Comparison of ENCODE assay signal across 18 mouse cellular contexts in the genomic region with DNA sequence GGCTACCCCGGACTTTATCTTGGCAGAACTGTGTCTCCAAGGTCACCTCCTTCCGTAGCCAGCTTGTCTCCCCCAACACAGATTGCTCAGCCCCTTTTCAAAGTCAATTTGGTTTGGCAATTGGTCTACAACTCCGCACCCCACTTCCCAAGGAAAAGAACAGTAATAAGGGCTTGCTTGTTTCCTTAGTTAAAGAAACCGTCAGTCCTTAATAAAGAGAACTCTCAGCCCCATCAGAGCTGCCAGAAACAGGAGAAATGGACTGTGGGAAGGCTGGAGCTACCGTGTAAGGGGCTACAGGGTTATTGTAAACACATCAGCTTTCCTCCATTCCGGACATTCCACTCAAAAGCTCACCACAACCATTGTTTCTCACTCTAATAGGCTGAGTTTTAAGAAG. TPM values are rescaled to one million over a fixed set of nuclear protein-coding genes. Genes with fewer than 3 reads are reported as not detected.
DNase-seq lines count a peak whose midpoint lies in the region; ATAC-seq lines count a peak whose summit lies in the region.
"Had no signal": no experiment of that assay in that cellular context is flagged by ENCODE, and none has a peak within 500 bp of the region (broad histone marks: within the 10 kb centered on the region; RNA-seq: fewer than 3 reads in every experiment).

No protein-coding gene starts in this region.

- DNase-seq in hindbrain, embryonic 11.5 days (ENCODE audit: low spot score), result no peak
- peak; percentile 12 for DNase-seq in midbrain, embryonic 14.5 days
- DNase-seq in midbrain, embryonic 10.5 days (ENCODE audit: low spot score), result no peak
- peak; percentile 40 for DNase-seq in brain, adult 2 months (ENCODE audit: low read depth, low spot score)
- DNase-seq in thymus, postnatal 14 days, result no peak
- no peak for DNase-seq in liver, embryonic 11.5 days (ENCODE audit: low spot score)
- DNase-seq: adrenal gland, postnatal 36 days; gastrocnemius, postnatal 10 days; heart, postnatal 4 days; kidney, adult 2 months; liver, postnatal 0 days; right cerebral cortex, postnatal 25 days; thymus, postnatal 36 days had no signal

- peak overlapping the region; percentile 71 for H3K27ac ChIP-seq in hindbrain, embryonic 13.5 days
- no peak overlapping the region for H3K27ac ChIP-seq in hindbrain, embryonic 11.5 days (ENCODE audit: low read depth, low read length)
- H3K27ac ChIP-seq in midbrain, embryonic 14.5 days (replicated peaks; ENCODE audit: low read depth, low read length), result no peak overlapping the region
- H3K27ac ChIP-seq in midbrain, embryonic 10.5 days (replicated peaks), result no peak overlapping the region
- peak overlapping the region; percentile 83 for H3K27ac ChIP-seq in forebrain, embryonic 15.5 days (replicated peaks)
- no peak overlapping the region for H3K27ac ChIP-seq in liver, embryonic 11.5 days (ENCODE audit: low read depth, low read length)
- H3K27ac ChIP-seq: macrophage had no signal

- H3K4me3 ChIP-seq in hindbrain, embryonic 13.5 days, result no peak overlapping the region
- no peak overlapping the region for H3K4me3 ChIP-seq in hindbrain, embryonic 11.5 days (ENCODE audit: low read depth, low read length)
- no peak overlapping the region for H3K4me3 ChIP-seq in midbrain, embryonic 14.5 days (replicated peaks; ENCODE audit: low read depth, low read length)
- no peak overlapping the region for H3K4me3 ChIP-seq in midbrain, embryonic 10.5 days
- peak overlapping the region; percentile 49; the same call in 1 of the 2 replicates for H3K4me3 ChIP-seq in forebrain, embryonic 15.5 days
- H3K4me3 ChIP-seq in liver, embryonic 11.5 days (ENCODE audit: low read depth, low read length), result no peak overlapping the region

- peak; percentile 22; the same call in 1 of the 2 replicates for ATAC-seq in hindbrain, embryonic 13.5 days (ENCODE audit: low FRiP score)
- no peak for ATAC-seq in hindbrain, embryonic 11.5 days (ENCODE audit: low FRiP score)
- no peak for ATAC-seq in midbrain, embryonic 14.5 days (ENCODE audit: low FRiP score, low TSS enrichment)
- ATAC-seq in forebrain, embryonic 15.5 days (replicated peaks), result peak; percentile 57
- ATAC-seq in liver, embryonic 11.5 days (replicated peaks; ENCODE audit: low FRiP score), result no peak
- ATAC-seq: liver, postnatal 0 days had no signal

- H3K9ac ChIP-seq in hindbrain, embryonic 13.5 days, result no peak overlapping the region
- no peak overlapping the region for H3K9ac ChIP-seq in hindbrain, embryonic 11.5 days (ENCODE audit: low read depth, low read length)
- no peak overlapping the region for H3K9ac ChIP-seq in midbrain, embryonic 14.5 days (replicated peaks; ENCODE audit: low read length)
- H3K9ac ChIP-seq in forebrain, embryonic 15.5 days (replicated peaks), result no peak overlapping the region
- H3K9ac ChIP-seq in liver, embryonic 11.5 days (ENCODE audit: low read depth, low read length), result no peak overlapping the region
- H3K9ac ChIP-seq: liver, postnatal 0 days had no signal

- H3K36me3 ChIP-seq in hindbrain, embryonic 13.5 days, result no peaks in the 10 kb centered on the region
- H3K36me3 ChIP-seq in hindbrain, embryonic 11.5 days (ENCODE audit: control insufficient read depth, insufficient read depth, low read length), result no peaks in the 10 kb centered on the region
- no peaks in the 10 kb centered on the region for H3K36me3 ChIP-seq in midbrain, embryonic 14.5 days (ENCODE audit: control insufficient read depth, insufficient read depth, low read length)
- no peaks in the 10 kb centered on the region for H3K36me3 ChIP-seq in midbrain, embryonic 10.5 days
- no peaks in the 10 kb centered on the region for H3K36me3 ChIP-seq in forebrain, embryonic 15.5 days
- no peaks in the 10 kb centered on the region for H3K36me3 ChIP-seq in liver, embryonic 11.5 days (ENCODE audit: control insufficient read depth, insufficient read depth, low read length)

- no peaks in the 10 kb centered on the region for H3K9me3 ChIP-seq in hindbrain, embryonic 13.5 days
- no peaks in the 10 kb centered on the region for H3K9me3 ChIP-seq in hindbrain, embryonic 11.5 days (ENCODE audit: control insufficient read depth, low read length)
- no peaks in the 10 kb centered on the region for H3K9me3 ChIP-seq in midbrain, embryonic 14.5 days (ENCODE audit: control insufficient read depth, low read length)
- H3K9me3 ChIP-seq in midbrain, embryonic 10.5 days (replicated peaks), result no peaks in the 10 kb centered on the region
- no peaks in the 10 kb centered on the region for H3K9me3 ChIP-seq in forebrain, embryonic 15.5 days
- no peaks in the 10 kb centered on the region for H3K9me3 ChIP-seq in liver, embryonic 11.5 days (ENCODE audit: control insufficient read depth, low read length)

- peaks cover 7% of the 10 kb centered on the region; the same call in 1 of the 2 replicates for H3K27me3 ChIP-seq in hindbrain, embryonic 13.5 days
- H3K27me3 ChIP-seq in hindbrain, embryonic 11.5 days (ENCODE audit: control insufficient read depth, insufficient read depth, low read length), result peaks cover 2% of the 10 kb centered on the region; the same call in 1 of the 2 replicates
- H3K27me3 ChIP-seq in midbrain, embryonic 14.5 days (ENCODE audit: control insufficient read depth, insufficient read depth, low read length), result no peaks in the 10 kb centered on the region
- H3K27me3 ChIP-seq in midbrain, embryonic 10.5 days (ENCODE audit: low read depth, poor library complexity, severe bottlenecking), result peaks cover 51% of the 10 kb centered on the region
- H3K27me3 ChIP-seq in forebrain, embryonic 15.5 days, result no peaks in the 10 kb centered on the region
- peaks cover 23% of the 10 kb centered on the region for H3K27me3 ChIP-seq in liver, embryonic 11.5 days (replicated peaks; ENCODE audit: control insufficient read depth, insufficient read depth, low read length)

- 40% methylated on average over 6 of the region's 6 CpGs for WGBS in hindbrain, embryonic 13.5 days
- WGBS in hindbrain, embryonic 11.5 days, result 55% methylated on average over 6 of the region's 6 CpGs
- 48% methylated on average over 6 of the region's 6 CpGs for WGBS in midbrain, embryonic 14.5 days
- 58% methylated on average over 6 of the region's 6 CpGs for WGBS in midbrain, embryonic 10.5 days
- WGBS in forebrain, embryonic 15.5 days, result 8% methylated on average over 6 of the region's 6 CpGs
- WGBS in liver, embryonic 11.5 days, result 50% methylated on average over 6 of the region's 6 CpGs

- H3K4me2 ChIP-seq in hindbrain, embryonic 13.5 days, result no peak overlapping the region
- H3K4me2 ChIP-seq in hindbrain, embryonic 11.5 days (replicated peaks; ENCODE audit: low read depth, low read length), result no peak overlapping the region
- no peak overlapping the region for H3K4me2 ChIP-seq in midbrain, embryonic 14.5 days (ENCODE audit: low read length)
- H3K4me2 ChIP-seq in forebrain, embryonic 15.5 days (replicated peaks), result peak overlapping the region; percentile 84
- H3K4me2 ChIP-seq in liver, embryonic 11.5 days, result no peak overlapping the region
- H3K4me2 ChIP-seq: heart, embryonic 11.5 days had no signal

- H3K4me1 ChIP-seq in hindbrain, embryonic 13.5 days (replicated peaks), result peaks cover 24% of the 10 kb centered on the region
- peaks cover 2% of the 10 kb centered on the region; the same call in 1 of the 2 replicates for H3K4me1 ChIP-seq in hindbrain, embryonic 11.5 days (replicated peaks; ENCODE audit: control insufficient read depth, insufficient read depth, low read length)
- H3K4me1 ChIP-seq in midbrain, embryonic 14.5 days (ENCODE audit: control insufficient read depth, insufficient read depth, low read length), result peaks cover 13% of the 10 kb centered on the region; the same call in 1 of the 2 replicates
- H3K4me1 ChIP-seq in midbrain, embryonic 10.5 days, result peaks cover 38% of the 10 kb centered on the region
- H3K4me1 ChIP-seq in forebrain, embryonic 15.5 days, result peaks cover 26% of the 10 kb centered on the region
- peaks cover 6% of the 10 kb centered on the region; the same call in 1 of the 2 replicates for H3K4me1 ChIP-seq in liver, embryonic 11.5 days (replicated peaks; ENCODE audit: control insufficient read depth, insufficient read depth, low read length)

RNA-seq across cellular contexts. Expression of a gene that starts 2.1 kb away (rescaled TPM):
- polyA plus RNA-seq in hindbrain, embryonic 13.5 days (2015; fragmentation: Nextera tagmentation; extraction: Ambion mirVana), result 119 and 130 TPM in 2 replicates
- polyA plus RNA-seq in hindbrain, embryonic 11.5 days (2014; fragmentation: Nextera tagmentation; extraction: Ambion mirVana), result 11.0 and 13.6 TPM in 2 replicates
- polyA plus RNA-seq in midbrain, embryonic 14.5 days (2014; fragmentation: Nextera tagmentation; extraction: Ambion mirVana), result 137 and 212 TPM in 2 replicates
- polyA plus RNA-seq in midbrain, embryonic 10.5 days (2016; fragmentation: Nextera tagmentation; extraction: Ambion mirVana), result 6.8 and 7.5 TPM in 2 replicates
- polyA plus RNA-seq in forebrain, embryonic 15.5 days (2015; fragmentation: Nextera tagmentation; extraction: Ambion mirVana), result 249 and 258 TPM in 2 replicates
- polyA plus RNA-seq in liver, embryonic 11.5 days (2014; fragmentation: Nextera tagmentation; extraction: Ambion mirVana), result 0.64 and 0.95 TPM in 2 replicates
- polyA plus RNA-seq: liver, postnatal 0 days; macrophage had no signal

RNA-seq across cellular contexts. Expression of a gene that starts 17.5 kb away (rescaled TPM):
- not detected in 2 replicates for polyA plus RNA-seq in hindbrain, embryonic 13.5 days (2015; fragmentation: Nextera tagmentation; extraction: Ambion mirVana)
- polyA plus RNA-seq in hindbrain, embryonic 11.5 days (2014; fragmentation: Nextera tagmentation; extraction: Ambion mirVana), result not detected in 2 replicates
- polyA plus RNA-seq in midbrain, embryonic 14.5 days (2014; fragmentation: Nextera tagmentation; extraction: Ambion mirVana), result not detected in 2 replicates
- polyA plus RNA-seq in midbrain, embryonic 10.5 days (2016; fragmentation: Nextera tagmentation; extraction: Ambion mirVana), result not detected in 2 replicates
- polyA plus RNA-seq in forebrain, embryonic 15.5 days (2015; fragmentation: Nextera tagmentation; extraction: Ambion mirVana), result not detected in 2 replicates
- polyA plus RNA-seq in liver, embryonic 11.5 days (2014; fragmentation: Nextera tagmentation; extraction: Ambion mirVana), result not detected in 2 replicates
- polyA plus RNA-seq: heart, embryonic 11.5 days; kidney, adult 2 months; limb, embryonic 11.5 days; liver, postnatal 0 days; macrophage had no signal

RNA-seq across cellular contexts. Expression of a gene that starts 17.9 kb away (rescaled TPM):
- polyA plus RNA-seq in hindbrain, embryonic 13.5 days (2015; fragmentation: Nextera tagmentation; extraction: Ambion mirVana), result 9.5 and 9.6 TPM in 2 replicates
- polyA plus RNA-seq in hindbrain, embryonic 11.5 days (2014; fragmentation: Nextera tagmentation; extraction: Ambion mirVana), result 24.1 and 29.3 TPM in 2 replicates
- polyA plus RNA-seq in midbrain, embryonic 14.5 days (2014; fragmentation: Nextera tagmentation; extraction: Ambion mirVana), result 7.9 and 9.3 TPM in 2 replicates
- 32.3 and 55.8 TPM in 2 replicates for polyA plus RNA-seq in midbrain, embryonic 10.5 days (2016; fragmentation: Nextera tagmentation; extraction: Ambion mirVana)
- polyA plus RNA-seq in forebrain, embryonic 15.5 days (2015; fragmentation: Nextera tagmentation; extraction: Ambion mirVana), result 35.4 and 38.4 TPM in 2 replicates
- 785 and 795 TPM in 2 replicates for polyA plus RNA-seq in liver, embryonic 11.5 days (2014; fragmentation: Nextera tagmentation; extraction: Ambion mirVana)

RNA-seq across cellular contexts. Expression of a gene that starts 24.3 kb away (rescaled TPM):
- 35.8 and 38.6 TPM in 2 replicates for polyA plus RNA-seq in hindbrain, embryonic 13.5 days (2015; fragmentation: Nextera tagmentation; extraction: Ambion mirVana)
- polyA plus RNA-seq in hindbrain, embryonic 11.5 days (2014; fragmentation: Nextera tagmentation; extraction: Ambion mirVana), result 90.1 and 101 TPM in 2 replicates
- polyA plus RNA-seq in midbrain, embryonic 14.5 days (2014; fragmentation: Nextera tagmentation; extraction: Ambion mirVana), result 34.9 and 38.4 TPM in 2 replicates
- 131 and 201 TPM in 2 replicates for polyA plus RNA-seq in midbrain, embryonic 10.5 days (2016; fragmentation: Nextera tagmentation; extraction: Ambion mirVana)
- polyA plus RNA-seq in forebrain, embryonic 15.5 days (2015; fragmentation: Nextera tagmentation; extraction: Ambion mirVana), result 85.2 and 100 TPM in 2 replicates
- polyA plus RNA-seq in liver, embryonic 11.5 days (2014; fragmentation: Nextera tagmentation; extraction: Ambion mirVana), result 2,440 and 2,461 TPM in 2 replicates

RNA-seq across cellular contexts. Expression of a gene that starts 55.8 kb away (rescaled TPM):
- 22.0 and 25.3 TPM in 2 replicates for polyA plus RNA-seq in hindbrain, embryonic 13.5 days (2015; fragmentation: Nextera tagmentation; extraction: Ambion mirVana)
- polyA plus RNA-seq in hindbrain, embryonic 11.5 days (2014; fragmentation: Nextera tagmentation; extraction: Ambion mirVana), result 20.3 and 29.1 TPM in 2 replicates
- polyA plus RNA-seq in midbrain, embryonic 14.5 days (2014; fragmentation: Nextera tagmentation; extraction: Ambion mirVana), result 22.3 and 24.3 TPM in 2 replicates
- polyA plus RNA-seq in midbrain, embryonic 10.5 days (2016; fragmentation: Nextera tagmentation; extraction: Ambion mirVana), result 16.0 and 19.2 TPM in 2 replicates
- 16.8 and 20.5 TPM in 2 replicates for polyA plus RNA-seq in forebrain, embryonic 15.5 days (2015; fragmentation: Nextera tagmentation; extraction: Ambion mirVana)
- polyA plus RNA-seq in liver, embryonic 11.5 days (2014; fragmentation: Nextera tagmentation; extraction: Ambion mirVana), result 8.7 and 9.5 TPM in 2 replicates

Comparison
In these comparisons a context has a peak if more than half of its experiments do, and no peak if none do; other contexts are left out.
1. ATAC-seq: peak in hindbrain, embryonic 13.5 days (single experiment) and forebrain, embryonic 15.5 days (single experiment); none in hindbrain, embryonic 11.5 days (single experiment), midbrain, embryonic 14.5 days (single experiment) and liver, embryonic 11.5 days (single experiment).
2. H3K27ac ChIP-seq: peak in hindbrain, embryonic 13.5 days (single experiment) and forebrain, embryonic 15.5 days (single experiment); none in hindbrain, embryonic 11.5 days (single experiment), midbrain, embryonic 14.5 days (single experiment), midbrain, embryonic 10.5 days (single experiment) and liver, embryonic 11.5 days (single experiment).
3. DNase-seq: peak in midbrain, embryonic 14.5 days (single experiment) and brain, adult 2 months (single experiment); none in hindbrain, embryonic 11.5 days (single experiment), midbrain, embryonic 10.5 days (single experiment), thymus, postnatal 14 days (single experiment) and liver, embryonic 11.5 days (single experiment).
4. RNA of a gene that starts 17.9 kb away (polyA plus RNA-seq): 785 to 795 TPM in liver, embryonic 11.5 days; 32.3 to 55.8 TPM in midbrain, embryonic 10.5 days, 35.4 to 38.4 TPM in forebrain, embryonic 15.5 days, 24.1 to 29.3 TPM in hindbrain, embryonic 11.5 days, 9.5 to 9.6 TPM in hindbrain, embryonic 13.5 days and 7.9 to 9.3 TPM in midbrain, embryonic 14.5 days; every median in the first group is over 10 times any median in the second.